Mouse (Mus musculus) cerebellum, adult 11-12 months (tissue): ENCODE measurements at regions not wholly inside any gene's neighbourhood (a gene's known extent, or its start where the extent isn't known, plus 50 kb on each side); places are given as distances from the start of the nearest gene placed in this dataset.

Experiments
- DNase-seq: peaks from one replicate; pipeline ENCODE4 v3.0.0; 2022

DNA sequence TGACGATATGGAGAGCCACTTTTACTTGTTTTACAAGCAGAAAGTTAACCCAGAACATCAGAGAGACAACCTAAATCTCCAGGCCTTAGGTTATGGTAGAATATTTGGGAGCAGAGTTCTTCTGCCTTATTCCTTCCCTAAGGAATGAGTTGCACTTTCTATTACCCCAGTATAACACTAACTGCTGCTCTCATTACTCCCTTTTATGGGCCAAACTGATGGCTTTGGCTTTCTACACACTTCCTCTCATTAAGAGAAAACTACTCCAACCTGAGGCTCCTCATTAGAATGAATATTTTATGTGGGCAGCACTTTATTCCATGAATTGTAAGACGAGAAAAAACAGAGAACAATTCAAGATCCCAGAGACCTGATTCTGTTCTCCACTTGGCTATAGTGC is 289.0 kb upstream of the Tnc start:
- no peak for DNase-seq

DNA sequence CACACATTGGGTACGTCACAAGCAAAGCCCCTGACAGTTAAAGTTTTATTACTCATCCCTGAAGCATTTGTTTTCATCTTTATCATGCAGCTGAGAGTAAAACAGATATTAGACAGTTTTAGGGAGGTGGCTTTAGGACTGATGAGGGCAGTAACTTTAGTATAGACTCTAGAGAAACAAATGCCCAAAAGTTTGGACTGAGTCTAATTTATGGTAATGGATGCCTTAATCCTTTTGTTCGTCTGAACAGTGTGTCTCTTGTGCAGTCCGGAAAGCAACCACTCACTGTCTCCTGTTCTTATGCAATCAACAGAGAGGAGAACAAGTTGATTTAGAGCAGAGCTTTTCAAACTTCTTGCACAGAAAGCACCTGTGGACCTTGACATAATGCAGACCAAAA is 283.4 kb upstream of the Tnc start:
- no peak for DNase-seq

DNA sequence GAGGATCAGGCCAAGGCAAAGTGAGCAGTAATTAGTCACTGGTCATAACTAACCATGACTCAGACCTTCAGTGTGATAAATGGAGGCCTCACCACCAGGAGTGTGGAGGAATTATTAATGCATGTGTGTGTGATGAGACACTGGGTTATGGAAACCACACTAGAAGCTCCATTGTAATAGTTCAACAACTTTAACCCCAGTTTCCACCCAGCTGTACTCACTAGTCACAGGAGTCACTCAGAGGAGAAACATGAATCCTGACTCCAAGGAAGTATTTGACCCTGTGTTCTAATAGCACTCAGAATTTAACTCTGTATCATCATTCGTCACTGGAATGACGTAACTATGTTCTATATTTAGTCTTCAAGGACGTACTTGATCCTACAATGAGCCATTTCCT is 277.6 kb upstream of the Tnc start:
- no peak for DNase-seq

DNA sequence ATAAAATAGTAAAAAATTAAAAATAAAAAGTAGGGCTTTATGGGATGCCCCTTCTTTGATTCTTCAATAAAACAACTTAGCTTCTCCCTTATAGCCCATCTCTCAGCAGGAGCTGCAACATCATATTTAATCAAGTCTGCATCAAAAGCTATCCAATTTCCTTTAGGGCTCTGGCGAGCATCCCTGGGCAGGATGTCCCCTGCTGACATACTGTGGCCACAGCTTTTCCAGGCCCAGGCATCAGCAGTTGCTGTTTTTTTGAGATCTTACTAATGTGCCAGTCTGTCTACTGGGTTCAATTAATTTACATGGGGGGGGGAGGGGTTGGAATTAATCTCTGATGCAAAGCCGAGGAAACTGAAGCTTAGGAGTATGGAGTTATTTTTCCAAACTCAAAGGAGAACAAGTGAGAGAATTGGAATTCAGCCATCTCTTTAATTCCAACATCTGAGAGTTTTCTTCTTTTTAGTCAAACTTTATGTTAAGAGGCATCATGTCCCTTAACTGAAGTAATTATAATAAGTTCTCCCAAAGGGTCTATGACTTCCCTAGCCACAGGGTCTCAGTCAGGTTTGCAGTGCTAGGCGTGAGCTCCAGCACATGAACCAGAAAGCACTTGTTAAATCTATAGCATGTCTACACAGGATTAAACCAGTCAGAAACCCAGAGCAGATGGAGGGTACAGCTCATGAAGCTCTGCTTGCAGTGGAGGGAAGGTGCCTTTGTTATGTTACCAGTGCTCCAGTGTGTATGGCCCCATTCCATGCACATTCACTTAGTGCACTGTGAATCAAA is 269.9 kb upstream of the Tnc start:
- peak; percentile 53 for DNase-seq

DNA sequence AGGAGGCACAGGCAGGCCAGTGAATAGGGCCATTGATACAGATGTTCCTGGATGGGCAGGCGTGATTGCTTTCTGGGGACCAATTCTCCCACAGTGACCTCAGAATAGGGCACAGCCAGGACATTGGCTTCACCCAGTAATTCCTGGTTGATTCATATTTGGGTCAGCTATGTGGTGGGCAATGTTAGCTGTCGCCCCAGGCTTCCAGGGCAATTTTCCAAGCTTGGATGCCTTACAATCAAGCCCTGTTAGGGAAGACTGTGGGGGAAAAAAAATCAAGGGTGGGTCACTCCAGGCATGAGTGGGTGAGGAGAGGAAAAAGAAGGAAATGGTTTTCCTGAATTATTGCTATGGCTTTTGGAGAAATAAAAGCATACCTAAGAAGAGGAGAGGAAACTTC is 250.1 kb upstream of the Tnc start:
- no peak for DNase-seq

DNA sequence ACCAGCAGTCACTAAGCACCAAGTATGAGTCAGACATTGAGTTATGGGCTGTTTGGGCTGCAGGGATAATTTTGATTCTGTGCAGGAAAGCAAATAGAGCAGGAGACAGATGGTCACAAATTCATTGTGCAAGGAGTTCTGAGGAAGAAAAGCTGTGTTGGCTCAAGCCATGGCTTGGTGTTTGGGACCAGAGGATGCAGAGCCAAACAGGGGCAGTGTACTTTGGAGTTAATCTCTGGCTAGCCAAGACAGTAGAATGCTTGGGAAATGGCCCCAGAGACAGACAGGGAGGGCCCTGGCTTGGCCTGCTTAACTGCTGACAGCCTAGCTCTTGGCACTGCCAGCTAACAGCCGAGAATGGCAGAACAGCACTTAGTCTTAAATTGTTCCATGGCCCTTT is 235.7 kb upstream of the Tnc start:
- DNase-seq = peak; percentile 79

DNA sequence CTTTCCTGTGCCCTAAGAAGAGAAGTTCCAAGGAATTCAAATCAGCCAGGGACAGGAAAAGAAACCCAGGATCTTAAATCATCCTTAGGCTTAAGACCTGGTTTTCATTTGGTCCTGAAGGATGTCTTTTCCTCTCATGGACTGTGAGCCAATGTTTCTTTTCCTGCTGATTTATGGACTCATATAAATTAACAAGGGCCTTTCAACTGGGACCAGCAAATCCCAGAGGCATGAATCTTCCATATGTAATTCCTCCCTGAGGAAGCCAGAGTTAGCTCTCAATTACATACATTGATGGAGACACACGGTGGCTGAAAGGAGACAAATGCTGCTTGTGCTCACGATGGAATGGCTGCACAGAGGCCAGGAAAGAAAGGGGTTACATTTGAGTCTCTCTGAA is 230.2 kb upstream of the Tnc start:
- DNase-seq = no peak

DNA sequence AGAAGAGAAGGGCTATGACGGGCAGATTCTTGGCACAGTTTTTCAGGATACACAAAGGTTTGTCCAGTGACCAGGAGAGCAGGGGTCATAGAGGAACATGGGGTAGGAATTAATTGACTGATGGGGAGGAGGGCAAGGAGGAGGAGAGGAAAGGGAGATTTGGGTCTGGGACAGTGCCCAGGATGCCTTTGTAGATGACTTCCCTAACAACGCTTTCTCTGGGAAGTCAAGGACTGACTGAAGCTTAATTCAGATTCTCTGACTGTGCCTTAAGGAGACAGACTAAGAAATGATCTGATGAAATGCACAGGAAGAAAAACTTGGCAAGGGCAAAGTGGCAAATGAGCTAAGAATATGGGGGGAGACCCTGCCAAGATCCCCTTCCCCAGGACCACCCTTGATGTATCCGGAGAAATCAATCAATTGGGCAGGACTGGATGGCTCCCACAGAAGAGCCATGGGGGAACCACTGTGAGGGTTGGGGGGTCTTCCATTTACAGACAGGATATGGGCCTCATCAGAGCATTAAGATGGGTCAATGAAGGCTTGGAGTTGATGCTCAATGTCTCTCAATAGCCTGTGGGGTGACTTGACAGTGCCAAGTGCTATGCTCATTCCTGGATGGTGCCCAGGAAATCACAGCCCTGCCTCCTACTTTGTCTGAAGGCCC is 227.6 kb upstream of the Tnc start:
- peak; percentile 10 for DNase-seq

DNA sequence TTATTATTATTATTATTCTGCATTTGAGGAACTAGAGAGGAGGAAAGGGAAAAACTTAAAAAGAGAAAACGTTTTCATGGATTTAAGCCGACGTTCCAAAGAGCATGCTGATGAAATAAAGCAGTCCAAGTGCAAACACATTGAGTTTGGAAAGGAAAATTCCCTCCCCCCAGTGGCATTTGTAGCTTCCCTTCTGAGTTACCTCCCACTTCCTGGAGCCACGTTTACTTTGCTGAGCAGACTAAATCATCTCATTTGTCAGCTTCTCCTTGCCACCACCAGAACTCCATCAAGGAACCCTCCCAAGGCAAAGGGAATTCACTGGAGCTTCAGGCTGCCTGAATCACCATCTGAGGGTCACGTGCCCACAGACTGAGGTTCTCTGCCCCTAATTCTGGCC is 223.0 kb upstream of the Tnc start:
- no peak for DNase-seq

DNA sequence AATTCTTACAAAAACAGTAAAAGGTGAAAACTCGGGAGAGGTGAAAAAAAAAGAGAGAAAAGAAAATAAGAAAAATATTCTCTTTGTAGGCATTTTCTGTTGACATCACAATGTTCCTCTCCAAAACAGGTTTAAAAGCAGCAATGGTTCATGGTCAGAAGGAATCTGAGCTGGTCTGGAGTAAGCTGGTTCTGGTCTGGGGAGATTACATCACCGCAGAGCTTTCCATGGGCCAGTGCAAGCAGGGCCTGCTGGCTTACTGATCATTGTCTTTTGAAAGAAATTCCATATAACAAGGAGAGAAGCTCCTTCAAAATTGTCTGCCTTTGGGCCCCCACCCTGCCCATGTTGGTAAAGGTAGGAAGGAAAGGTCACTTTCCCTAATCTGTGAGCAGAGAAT is 222.3 kb upstream of the Tnc start:
- no peak for DNase-seq

DNA sequence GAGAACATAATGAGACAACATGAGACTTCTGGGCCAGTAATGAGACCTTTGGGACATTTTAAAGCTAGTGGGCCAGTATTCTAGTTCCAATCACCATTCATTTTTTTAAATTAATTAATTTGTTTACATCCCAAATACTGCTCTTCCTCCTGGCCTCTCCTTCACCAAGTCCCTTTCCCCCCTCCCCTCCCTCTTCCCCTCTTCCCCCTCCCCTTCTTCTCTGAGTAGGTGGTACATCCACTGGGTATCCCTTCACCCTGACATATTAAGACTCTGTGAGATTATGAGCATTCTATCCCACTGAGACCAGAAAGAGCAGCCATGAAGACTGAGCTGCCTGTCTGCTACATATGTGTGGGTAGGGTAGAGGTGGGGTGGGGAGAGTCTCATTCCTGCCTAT is 213.7 kb upstream of the Tnc start:
- no peak for DNase-seq

DNA sequence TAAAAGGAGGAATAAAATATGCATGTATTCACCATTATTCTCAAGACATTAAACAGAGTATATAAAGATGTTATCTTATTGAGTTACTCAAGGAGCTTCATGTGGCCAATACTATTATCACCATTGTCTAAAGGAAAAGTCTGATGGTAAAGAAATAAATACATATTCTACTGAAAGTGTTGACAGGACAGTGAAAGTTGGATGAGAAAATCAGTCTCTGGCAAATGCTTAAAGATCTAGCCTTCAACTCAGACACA is 213.3 kb upstream of the Tnc start:
- DNase-seq = no peak

DNA sequence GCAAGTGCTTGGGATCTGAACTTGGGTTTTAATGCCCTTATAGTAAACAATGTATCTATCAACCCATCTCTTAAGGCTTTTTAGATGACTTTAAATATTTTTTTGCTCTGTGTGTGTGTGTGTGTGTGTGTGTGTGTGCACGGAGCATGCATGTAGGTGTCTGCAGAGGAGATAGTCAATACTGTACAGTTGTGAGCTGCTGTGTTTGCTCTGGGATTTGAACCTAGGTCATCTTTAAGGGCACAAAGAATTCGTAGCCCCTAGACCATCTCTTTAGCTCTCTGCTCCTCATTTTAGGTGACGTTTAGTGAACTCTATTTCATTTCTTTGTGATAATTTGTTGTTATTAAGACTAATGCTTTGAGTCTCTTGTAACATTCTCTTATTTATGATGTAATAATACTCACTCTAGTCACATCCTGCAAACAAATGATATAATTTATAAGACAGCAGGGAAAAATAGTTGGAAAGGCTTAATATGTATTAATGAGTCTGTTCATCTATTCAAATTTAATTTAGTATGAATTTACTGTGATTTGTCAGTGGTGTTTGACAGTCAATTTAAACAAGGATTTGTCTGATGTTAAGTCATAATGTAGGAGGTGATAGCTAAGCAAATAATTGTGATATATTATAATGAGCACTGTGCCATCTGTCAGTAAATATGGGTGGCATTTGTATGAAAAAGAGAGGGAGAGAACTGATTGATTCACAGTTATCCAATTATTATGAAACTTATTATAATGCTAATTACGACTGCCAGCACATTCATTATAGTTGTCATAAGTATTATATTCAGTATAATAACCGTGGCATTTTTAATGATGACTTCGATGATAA is 212.8 kb upstream of the Tnc start:
- DNase-seq = no peak

DNA sequence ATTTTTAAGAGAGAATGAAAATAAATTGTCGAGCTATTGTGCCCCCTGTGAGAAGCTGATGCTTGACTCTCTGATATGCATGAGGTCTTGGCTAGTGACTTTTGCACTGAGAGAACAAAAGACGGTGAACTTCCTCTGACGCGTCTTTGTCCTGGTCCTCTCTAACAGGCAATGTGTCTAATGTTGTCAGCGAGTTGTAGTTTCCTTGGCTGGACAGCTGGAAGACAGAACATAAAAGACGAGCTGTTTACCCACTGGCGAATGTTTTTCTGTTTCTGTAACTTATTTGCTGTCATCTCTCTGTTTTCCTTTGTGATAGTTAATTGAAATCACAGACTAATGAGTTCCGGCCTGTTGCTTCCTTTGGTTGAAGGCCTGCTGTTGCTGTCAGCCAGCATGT is 208.4 kb upstream of the Tnc start:
- DNase-seq = no peak

DNA sequence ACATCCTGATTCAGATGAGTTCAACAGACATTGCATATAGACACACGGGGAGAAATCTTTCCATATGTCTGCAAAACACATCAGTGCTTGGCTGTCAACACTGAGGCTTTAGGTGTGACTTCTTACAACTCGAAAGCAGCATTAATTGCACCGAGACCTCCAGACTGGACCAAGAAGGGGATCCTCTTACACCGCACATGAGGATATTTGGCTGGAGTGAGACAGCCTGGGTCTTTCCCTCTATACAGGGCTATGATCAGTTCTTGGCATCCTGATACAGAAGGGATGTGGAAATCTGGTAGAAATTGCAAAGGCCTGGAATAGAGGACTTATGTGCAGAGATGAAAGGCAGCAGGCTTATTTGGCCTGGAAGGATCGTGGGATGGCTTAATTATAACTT is 203.9 kb upstream of the Tnc start:
- DNase-seq = no peak

DNA sequence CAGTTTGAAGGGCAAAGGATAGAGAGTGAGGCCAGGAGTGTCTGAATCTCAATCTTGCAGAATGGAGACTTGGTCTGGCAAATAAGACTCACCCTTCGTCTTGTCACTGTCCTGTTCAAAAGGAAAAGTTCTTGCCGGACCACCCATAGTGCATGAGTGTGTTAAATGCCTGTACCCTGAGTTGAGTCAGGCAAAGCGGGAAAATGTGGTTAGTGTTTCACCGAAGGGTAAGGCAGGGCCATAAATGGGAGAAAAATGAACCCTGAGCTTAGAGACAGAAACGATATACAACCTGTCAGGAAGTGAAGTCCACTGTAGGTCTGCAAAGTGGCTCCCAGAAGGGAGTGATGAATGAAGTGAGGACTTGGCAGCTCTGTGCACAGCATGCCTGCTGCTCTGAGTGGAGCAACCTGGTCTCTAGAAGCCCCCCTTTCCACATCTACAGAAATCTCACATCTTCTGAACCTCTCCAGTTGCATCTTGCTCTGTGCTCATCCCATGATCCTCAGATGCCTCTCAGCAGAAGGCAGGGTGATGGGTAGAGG is 191.5 kb upstream of the Tnc start:
- DNase-seq = no peak

DNA sequence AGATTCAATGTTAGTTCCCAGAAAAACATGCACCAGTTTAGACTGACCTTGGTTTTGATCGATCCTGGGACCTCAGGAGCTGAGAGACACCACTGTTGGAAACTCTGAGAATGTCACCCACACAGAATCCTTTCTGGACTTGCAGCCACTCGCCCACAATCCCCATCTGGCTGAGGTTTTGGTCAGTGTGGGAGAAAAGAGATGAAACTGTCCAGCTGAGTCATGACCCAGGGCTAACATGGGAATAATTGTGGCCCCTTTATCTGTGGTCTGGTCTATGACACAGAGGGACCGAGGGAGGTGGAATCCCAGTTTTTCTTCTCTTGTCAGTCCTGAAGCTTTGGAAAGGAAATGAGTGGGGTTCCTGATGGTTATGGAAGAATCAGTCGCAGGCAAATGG is 188.7 kb upstream of the Tnc start:
- no peak for DNase-seq

DNA sequence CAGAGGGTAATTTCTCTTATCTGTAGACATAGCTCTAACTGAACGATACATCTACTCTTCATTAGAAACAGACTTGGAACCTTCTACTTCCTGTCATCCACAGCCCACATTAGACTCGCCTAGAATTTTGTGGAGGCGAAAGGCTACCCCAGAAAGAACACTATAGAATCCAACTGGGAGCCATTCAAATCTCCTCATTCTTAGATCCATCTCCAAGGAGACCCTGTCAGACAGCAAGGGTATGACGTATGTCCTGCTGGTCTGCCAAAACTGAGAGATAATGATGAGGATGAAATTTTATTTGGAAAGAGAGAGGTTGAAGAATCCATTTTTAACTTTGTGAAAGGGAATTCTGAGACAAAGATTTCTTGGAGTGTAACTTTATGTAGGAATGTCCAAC is 185.3 kb upstream of the Tnc start:
- no peak for DNase-seq

DNA sequence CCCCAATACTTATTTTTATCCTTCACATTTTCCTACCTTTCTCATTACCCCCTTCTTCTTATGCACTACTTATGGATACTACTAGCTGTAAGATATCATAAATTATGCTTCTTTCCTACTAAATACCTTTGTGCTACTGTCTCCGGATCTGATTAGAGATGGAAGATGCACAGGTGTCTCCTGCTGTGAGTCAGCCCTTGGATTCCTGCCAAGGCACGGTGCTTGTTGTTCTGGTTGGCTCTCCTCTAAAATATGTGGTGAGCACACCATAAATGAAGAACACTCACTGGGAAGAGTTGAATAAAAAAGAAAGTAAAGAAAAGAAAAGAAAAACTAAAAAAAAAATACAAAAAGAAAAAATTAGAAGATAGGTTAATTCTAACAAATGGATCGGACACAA is 181.5 kb upstream of the Tnc start:
- peak; percentile 85 for DNase-seq

DNA sequence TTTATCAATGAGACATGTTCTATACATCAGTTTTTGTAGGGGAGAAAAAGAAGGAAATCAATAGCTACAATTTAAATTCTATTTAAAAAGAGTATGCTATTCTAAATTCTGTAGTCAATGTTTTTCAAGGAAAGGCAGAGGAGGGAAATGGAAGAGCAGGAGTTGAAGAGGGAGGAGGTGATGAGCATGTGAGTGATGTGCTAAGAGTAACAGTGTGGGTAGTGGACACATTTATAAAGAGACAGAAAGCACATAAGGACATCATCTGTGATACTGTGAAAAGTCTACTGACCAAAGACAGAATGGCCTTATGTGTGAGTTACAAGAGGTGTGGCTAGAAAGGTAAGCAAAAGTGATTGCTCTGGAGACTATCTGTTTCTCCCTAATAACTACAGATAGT is 179.8 kb upstream of the Tnc start:
- no peak for DNase-seq

DNA sequence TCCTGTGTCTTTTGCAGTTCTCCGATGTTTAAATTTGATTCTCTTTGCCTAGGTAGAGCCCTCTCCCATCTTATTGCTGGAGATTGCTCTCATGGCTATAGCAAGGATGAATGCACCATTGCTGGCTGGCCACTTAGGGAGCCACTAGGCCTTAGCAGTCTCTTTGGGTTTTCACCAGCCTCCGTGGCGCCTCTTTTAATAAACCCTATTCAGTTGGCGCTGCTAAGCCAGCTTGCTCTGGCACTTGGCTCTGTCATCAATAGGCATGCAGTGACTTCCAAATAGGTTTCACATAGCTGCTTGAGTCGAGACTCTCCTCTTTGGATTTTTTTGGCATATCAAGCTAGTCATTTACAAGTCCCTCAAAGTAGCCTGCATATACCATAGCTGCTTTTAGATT is 178.1 kb upstream of the Tnc start:
- peak; percentile 10 for DNase-seq

DNA sequence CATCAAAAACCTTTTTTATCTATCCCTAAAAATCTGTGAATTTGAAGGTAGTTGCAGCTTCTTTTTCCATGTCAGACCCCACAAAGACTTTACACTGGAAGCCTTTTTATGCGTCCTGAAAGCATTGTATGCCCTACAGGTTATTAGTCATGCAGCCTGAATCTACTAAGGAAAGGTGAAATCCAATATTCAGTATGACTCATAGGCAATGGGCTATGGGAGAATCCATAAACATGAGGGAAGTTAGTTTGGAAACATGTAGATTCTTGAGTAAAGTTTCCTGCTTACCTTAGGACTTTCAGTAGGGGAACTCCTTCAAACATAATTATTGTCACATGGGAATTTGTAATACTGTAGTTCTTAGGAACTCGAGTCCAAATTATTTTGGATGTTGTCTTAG is 173.0 kb upstream of the Tnc start:
- no peak for DNase-seq

DNA sequence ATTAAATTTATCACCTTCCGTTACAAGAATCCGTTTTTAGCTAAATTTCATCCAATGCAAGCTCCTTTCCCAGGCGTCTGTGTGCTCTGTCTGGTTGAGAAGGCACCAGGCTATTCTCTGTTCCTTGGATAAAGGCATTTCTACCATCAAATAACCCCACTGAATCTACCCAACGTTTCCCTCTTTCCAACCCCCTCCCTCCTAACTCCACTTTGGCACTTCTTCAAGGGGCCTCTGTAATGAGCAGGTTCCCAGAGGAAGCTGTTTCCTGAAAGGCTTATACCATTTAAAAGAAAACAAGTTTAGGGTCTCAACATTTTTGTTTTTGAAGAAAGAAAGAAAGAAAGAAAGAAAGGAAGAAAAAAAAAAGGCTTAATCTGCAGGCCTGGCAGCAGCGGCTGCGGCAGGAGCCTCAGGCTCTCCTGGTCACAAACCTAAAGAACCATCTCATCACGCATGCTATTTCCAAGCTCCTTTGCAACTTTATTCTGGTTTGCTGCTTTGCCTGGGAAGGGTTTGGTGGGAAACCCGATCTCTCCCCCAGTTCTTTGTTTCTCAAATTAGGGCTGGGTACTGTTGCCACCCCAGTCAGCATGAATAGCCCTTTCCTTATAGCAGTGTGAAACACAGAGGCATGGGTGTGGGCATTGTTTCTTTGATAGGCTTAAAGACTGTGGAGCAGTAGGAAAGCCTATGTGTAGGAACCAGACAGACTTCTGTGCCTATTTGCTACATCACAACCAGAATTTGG is 160.5 kb upstream of the Tnc start:
- no peak for DNase-seq
